Mouse (Mus musculus): ENCODE measurements around the gene Hsd17b13.

DNA sequence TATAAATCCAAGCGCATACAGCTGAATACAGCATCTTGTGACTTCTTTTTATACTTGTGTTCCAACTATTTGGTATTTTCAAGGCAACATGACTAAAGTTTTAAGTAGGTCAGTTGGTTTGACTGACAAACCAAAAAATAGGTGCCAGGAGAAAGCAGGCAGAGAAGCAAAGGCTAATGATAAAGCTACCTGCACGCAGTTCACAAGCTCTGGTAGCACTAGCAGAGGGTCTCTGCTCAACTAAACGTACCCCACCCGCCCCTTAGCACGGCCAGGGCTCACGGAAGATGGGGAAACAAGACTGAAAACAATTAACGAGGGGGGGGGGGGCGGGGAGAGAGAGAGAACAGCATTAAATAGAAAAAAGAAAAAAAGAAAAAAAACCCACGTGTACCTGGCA, 67.1 kb downstream of the Hsd17b13 start:
- TF ChIP-seq POLR2A (IDR thresholded peaks at IDR 0.05; ENCODE audit: borderline replicate concordance, low read depth, low read length) (no peak), CTCF (IDR thresholded peaks at IDR 0.05; ENCODE audit: low read depth, low read length) (no peak)
